Comparison of ENCODE assay signal across 29 mouse cellular contexts in the genomic region with DNA sequence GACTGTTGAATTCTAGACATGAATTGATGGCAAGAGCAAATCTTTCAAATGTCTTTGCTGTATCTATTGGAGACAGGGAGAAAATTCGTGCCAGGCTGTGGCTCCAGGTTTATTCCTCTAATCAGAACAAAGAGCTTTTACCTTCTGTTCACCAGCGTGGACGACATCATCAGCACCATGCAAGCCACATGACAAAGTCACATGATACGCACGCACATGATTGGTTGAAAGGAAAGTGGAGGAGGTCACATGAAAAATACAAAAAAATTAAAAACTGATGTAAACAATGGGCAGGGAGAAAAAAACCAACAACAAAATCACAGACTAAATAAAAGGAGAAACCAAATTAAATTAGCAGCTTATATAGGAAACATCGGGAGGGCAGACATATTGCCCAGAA.
"Had no signal": no experiment of that assay in that cellular context is flagged by ENCODE, and none has a peak within 500 bp of the region (broad histone marks: within the 10 kb centered on the region; RNA-seq: fewer than 3 reads in every experiment).

No protein-coding gene starts in this region.

- H3K4me1 ChIP-seq: liver, embryonic 12.5 days; liver, embryonic 13.5 days; liver, embryonic 15.5 days; lung, embryonic 15.5 days; megakaryocyte, embryonic 14.5 days had no signal

- H3K36me3 ChIP-seq: limb, embryonic 10.5 days; limb, embryonic 12.5 days; limb, embryonic 15.5 days; liver, embryonic 12.5 days; liver, embryonic 13.5 days; liver, embryonic 15.5 days; lung, embryonic 15.5 days; midbrain, embryonic 10.5 days; midbrain, embryonic 12.5 days had no signal

- H3K9ac ChIP-seq: limb, embryonic 12.5 days; limb, embryonic 13.5 days; limb, embryonic 15.5 days; liver, embryonic 12.5 days; liver, embryonic 13.5 days; liver, embryonic 14.5 days; liver, embryonic 15.5 days; liver, postnatal 0 days; lung, embryonic 14.5 days; lung, embryonic 15.5 days; midbrain, embryonic 12.5 days; midbrain, embryonic 13.5 days; midbrain, embryonic 15.5 days had no signal

- H3K27ac ChIP-seq: limb, embryonic 10.5 days; limb, embryonic 12.5 days; limb, embryonic 13.5 days; limb, embryonic 15.5 days; liver, embryonic 12.5 days; liver, embryonic 13.5 days; liver, embryonic 14.5 days; liver, embryonic 15.5 days; lung, embryonic 15.5 days; macrophage; midbrain, embryonic 10.5 days; midbrain, embryonic 12.5 days; midbrain, embryonic 15.5 days had no signal

- H3K27me3 ChIP-seq: limb, embryonic 12.5 days; limb, embryonic 13.5 days; limb, embryonic 15.5 days; liver, embryonic 12.5 days; liver, embryonic 13.5 days; liver, embryonic 15.5 days; lung, embryonic 15.5 days; megakaryocyte, embryonic 14.5 days; midbrain, embryonic 12.5 days; midbrain, embryonic 13.5 days; midbrain, embryonic 15.5 days had no signal

- H3K4me3 ChIP-seq: limb, embryonic 10.5 days; limb, embryonic 12.5 days; limb, embryonic 13.5 days; limb, embryonic 15.5 days; liver, embryonic 12.5 days; liver, embryonic 13.5 days; liver, embryonic 15.5 days; lung, embryonic 15.5 days; megakaryocyte, embryonic 14.5 days; midbrain, embryonic 10.5 days; midbrain, embryonic 12.5 days; midbrain, embryonic 13.5 days; midbrain, embryonic 15.5 days; myocyte had no signal

- H3K4me2 ChIP-seq: limb, embryonic 12.5 days; limb, embryonic 13.5 days; limb, embryonic 15.5 days; liver, embryonic 11.5 days; liver, embryonic 12.5 days; liver, embryonic 13.5 days; liver, embryonic 15.5 days; lung, embryonic 14.5 days; lung, embryonic 15.5 days; midbrain, embryonic 11.5 days; midbrain, embryonic 12.5 days; midbrain, embryonic 13.5 days; midbrain, embryonic 15.5 days had no signal

- H3K9me3 ChIP-seq: limb, embryonic 10.5 days; limb, embryonic 12.5 days; limb, embryonic 13.5 days; limb, embryonic 15.5 days; liver, embryonic 12.5 days; liver, embryonic 13.5 days; liver, embryonic 15.5 days; lung, embryonic 15.5 days; megakaryocyte, embryonic 14.5 days; midbrain, embryonic 10.5 days; midbrain, embryonic 12.5 days; midbrain, embryonic 13.5 days; midbrain, embryonic 15.5 days had no signal

- DNase-seq: left cerebral cortex, postnatal 4 days; liver; liver, embryonic 13.5 days; liver, postnatal 0 days; lung, adult 18-20 months; lung, adult 2 months; lung, embryonic 14.5 days; lung, postnatal 10 days; lung, postnatal 14 days; lung, postnatal 36 days; lung, postnatal 4 days; midbrain, embryonic 14.5 days had no signal
